ENCODE assay signal across 13 mouse cellular contexts in genomic region chr9:110954681-110955445, GRCm38 (mm10). TPM values are rescaled to one million over a fixed set of nuclear protein-coding genes. Genes with fewer than 3 reads are reported as not detected.
A peak's percentile ranks its signal among the peaks of the same experiment; 100 is the strongest.
DNase-seq lines count a peak whose midpoint lies in the region; ATAC-seq and TF ChIP-seq lines count a peak whose summit lies in the region.
"Had no signal": no experiment of that assay in that cellular context is flagged by ENCODE, and none has a peak within 500 bp of the region (broad histone marks: within the 10 kb centered on the region; RNA-seq: fewer than 3 reads in every experiment).

No protein-coding gene starts in this region.

- no peak for ATAC-seq in kidney, embryonic 16.5 days (ENCODE audit: low FRiP score, low TSS enrichment)
- no peak for ATAC-seq in hindbrain, embryonic 16.5 days
- ATAC-seq in midbrain, embryonic 15.5 days (replicated peaks), result no peak
- ATAC-seq in erythroblast, adult 5-6 weeks (replicated peaks; ENCODE audit: low FRiP score, poor library complexity, severe bottlenecking), result no peak

- H3K4me2 ChIP-seq in kidney, embryonic 16.5 days (replicated peaks; ENCODE audit: low read depth, low read length), result no peak overlapping the region
- H3K4me2 ChIP-seq in hindbrain, embryonic 16.5 days (ENCODE audit: low read length), result peak overlapping the region; percentile 65
- H3K4me2 ChIP-seq in midbrain, embryonic 15.5 days, result peak overlapping the region; percentile 79

- no peak for TF ChIP-seq POLR2A in heart, adult 2 months (IDR thresholded peaks at IDR 0.05; ENCODE audit: insufficient read depth, low read depth, low read length)
- TF ChIP-seq POLR2A in kidney, adult 2 months (IDR thresholded peaks at IDR 0.05; ENCODE audit: low read depth, low read length), result no peak

- H3K4me1 ChIP-seq in heart, adult 2 months (ENCODE audit: control insufficient read depth, insufficient read depth, low read length), result no peaks in the 10 kb centered on the region
- peaks cover 4% of the 10 kb centered on the region; the same call in 1 of the 2 replicates for H3K4me1 ChIP-seq in kidney, adult 2 months (ENCODE audit: control insufficient read depth, insufficient read depth, low read length)
- no peaks in the 10 kb centered on the region for H3K4me1 ChIP-seq in kidney, embryonic 16.5 days (ENCODE audit: insufficient read depth, low read length)
- no peaks in the 10 kb centered on the region for H3K4me1 ChIP-seq in hindbrain, embryonic 16.5 days (ENCODE audit: control insufficient read depth, insufficient read depth, low read depth, low read length)
- peaks cover 12% of the 10 kb centered on the region; the same call in 1 of the 2 replicates for H3K4me1 ChIP-seq in midbrain, embryonic 15.5 days

- peak overlapping the region; percentile 92 for H3K9ac ChIP-seq in heart, adult 2 months (ENCODE audit: low read depth, low read length)
- no peak overlapping the region for H3K9ac ChIP-seq in kidney, embryonic 16.5 days (replicated peaks; ENCODE audit: low read length)
- no peak overlapping the region for H3K9ac ChIP-seq in hindbrain, embryonic 16.5 days (ENCODE audit: low read depth, low read length)
- H3K9ac ChIP-seq in midbrain, embryonic 15.5 days, result no peak overlapping the region

- intact Hi-C loops in heart, adult 2 months (cut with DNase I), result loop anchor here (1.0 kb wide), 1 partner anchor 32 kb away; no protein-coding TSS in a partner anchor
- intact Hi-C loops in heart, postnatal 36 days (cut with DNase I), result loop anchor here (2.0 to 5.0 kb wide), 2 partner anchors 32 to 173 kb away; no protein-coding TSS in a partner anchor

- H3K27me3 ChIP-seq in heart, adult 2 months (ENCODE audit: control insufficient read depth, insufficient read depth, low read length), result no peaks in the 10 kb centered on the region
- H3K27me3 ChIP-seq in kidney, adult 2 months (replicated peaks; ENCODE audit: control insufficient read depth, insufficient read depth, low read length), result no peaks in the 10 kb centered on the region
- peaks cover 41% of the 10 kb centered on the region for H3K27me3 ChIP-seq in kidney, embryonic 16.5 days (ENCODE audit: insufficient read depth, low read length)
- no peaks in the 10 kb centered on the region; the same call in 1 of the 2 replicates for H3K27me3 ChIP-seq in hindbrain, embryonic 16.5 days (replicated peaks; ENCODE audit: control insufficient read depth, insufficient read depth, low read length)
- H3K27me3 ChIP-seq in midbrain, embryonic 15.5 days (replicated peaks), result peaks cover 7% of the 10 kb centered on the region

- peak overlapping the region; percentile 61 for H3K4me3 ChIP-seq in heart, adult 2 months
- no peak overlapping the region for H3K4me3 ChIP-seq in kidney, adult 2 months (ENCODE audit: insufficient read depth, low read depth, low read length)
- H3K4me3 ChIP-seq in kidney, embryonic 16.5 days (ENCODE audit: low read length), result no peak overlapping the region
- H3K4me3 ChIP-seq in hindbrain, embryonic 16.5 days (ENCODE audit: low read length), result no peak overlapping the region
- no peak overlapping the region for H3K4me3 ChIP-seq in midbrain, embryonic 15.5 days

- DNase-seq in heart, adult 2 months, result peak in 1 of 2 experiments; percentile 17
- no peak for DNase-seq in heart, postnatal 36 days
- DNase-seq in kidney, adult 2 months, result peak; percentile 56
- DNase-seq in adrenal gland, postnatal 14 days, result no peak

- TF ChIP-seq CTCF in heart, adult 2 months (IDR thresholded peaks at IDR 0.05), result no peak
- TF ChIP-seq CTCF in kidney, adult 2 months (conservative IDR thresholded peaks at IDR 0.05; ENCODE audit: insufficient read depth, insufficient read length, low read depth, low read length), result no peak

- no peaks in the 10 kb centered on the region for H3K79me2 ChIP-seq in heart, adult 2 months (replicated peaks; ENCODE audit: control insufficient read depth, insufficient read depth, low read length)

- TF ChIP-seq EP300 in heart, adult 2 months (IDR thresholded peaks at IDR 0.05; ENCODE audit: insufficient read depth, low read depth, low read length), result no peak

- no peaks in the 10 kb centered on the region for H3K9me3 ChIP-seq in kidney, embryonic 16.5 days (ENCODE audit: low read length)
- no peaks in the 10 kb centered on the region for H3K9me3 ChIP-seq in hindbrain, embryonic 16.5 days (ENCODE audit: control insufficient read depth, low read length)
- H3K9me3 ChIP-seq in midbrain, embryonic 15.5 days, result no peaks in the 10 kb centered on the region

- peaks cover 2% of the 10 kb centered on the region; the same call in 1 of the 2 replicates for H3K36me3 ChIP-seq in heart, adult 2 months (ENCODE audit: control insufficient read depth, insufficient read depth, low read length)
- H3K36me3 ChIP-seq in kidney, adult 2 months (ENCODE audit: control insufficient read depth, insufficient read depth, low read length), result no peaks in the 10 kb centered on the region
- H3K36me3 ChIP-seq in kidney, embryonic 16.5 days (ENCODE audit: insufficient read depth, low read length), result no peaks in the 10 kb centered on the region
- H3K36me3 ChIP-seq in hindbrain, embryonic 16.5 days (ENCODE audit: control insufficient read depth, insufficient read depth, low read length), result no peaks in the 10 kb centered on the region
- H3K36me3 ChIP-seq in midbrain, embryonic 15.5 days (replicated peaks), result no peaks in the 10 kb centered on the region

- WGBS in heart, adult 2 months, result 32% methylated on average over 2 of the region's 2 CpGs
- 49% methylated on average over 2 of the region's 2 CpGs for WGBS in kidney, adult 2 months
- WGBS in kidney, embryonic 16.5 days, result 53% methylated on average over 2 of the region's 2 CpGs
- WGBS in hindbrain, embryonic 16.5 days, result 54% methylated on average over 2 of the region's 2 CpGs
- 42% methylated on average over 2 of the region's 2 CpGs for WGBS in midbrain, embryonic 15.5 days

- H3K27ac ChIP-seq in heart, adult 2 months, result peak overlapping the region; percentile 93
- no peak overlapping the region for H3K27ac ChIP-seq in kidney, adult 2 months (ENCODE audit: insufficient read depth, low read depth, low read length)
- H3K27ac ChIP-seq in kidney, embryonic 16.5 days (ENCODE audit: low read length), result no peak overlapping the region
- no peak overlapping the region for H3K27ac ChIP-seq in hindbrain, embryonic 16.5 days (ENCODE audit: low read depth, low read length)
- no peak overlapping the region for H3K27ac ChIP-seq in midbrain, embryonic 15.5 days

RNA-seq across cellular contexts. Expression of gene Lrrc2, which starts 3.5 kb away (rescaled TPM):
- 100 to 1,000 TPM; 223 to 289 TPM for total RNA-seq in heart, adult 2 months (2021)
- 57.3 and 69.4 TPM in 2 replicates for polyA plus RNA-seq in heart, adult 2 months (2012; rRNA removed)
- 100 to 1,000 TPM; 213 to 241 TPM for total RNA-seq in heart, postnatal 36 days (2021)
- 0.05 and 0.56 TPM in 2 replicates for polyA plus RNA-seq in kidney, adult 2 months (2012; rRNA removed)
- 0.18 and 0.21 TPM in 2 replicates for polyA plus RNA-seq in kidney, embryonic 16.5 days (2015; fragmentation: Nextera tagmentation; extraction: Ambion mirVana)
- 1.1 and 1.2 TPM in 2 replicates for polyA plus RNA-seq in hindbrain, embryonic 16.5 days (2015; fragmentation: Nextera tagmentation; extraction: Ambion mirVana)
- 0.42 and 1.0 TPM in 2 replicates for polyA plus RNA-seq in midbrain, embryonic 15.5 days (2015; fragmentation: Nextera tagmentation; extraction: Ambion mirVana)
- 3.3 and 4.1 TPM in 2 replicates for total RNA-seq in adrenal gland, postnatal 14 days (2021)
- total RNA-seq in erythroblast, adult 5-6 weeks (2015; ENCODE audit: low replicate concordance), result not detected in 2 replicates
- 0.42 TPM in 1 of 2 replicates, not detected in the other for total RNA-seq in erythroblast, adult 5-6 weeks (2017; ENCODE audit: low replicate concordance)

RNA-seq across cellular contexts. Expression of gene Tdgf1, which starts 8.9 kb away (rescaled TPM):
- not detected for total RNA-seq in heart, adult 2 months (2021)
- polyA plus RNA-seq in heart, adult 2 months (2012; rRNA removed), result not detected in 2 replicates
- total RNA-seq in heart, postnatal 36 days (2021), result not detected
- not detected in 2 replicates for polyA plus RNA-seq in kidney, adult 2 months (2012; rRNA removed)
- polyA plus RNA-seq in kidney, embryonic 16.5 days (2015; fragmentation: Nextera tagmentation; extraction: Ambion mirVana), result not detected in 2 replicates
- polyA plus RNA-seq in hindbrain, embryonic 16.5 days (2015; fragmentation: Nextera tagmentation; extraction: Ambion mirVana), result 0.20 and 0.28 TPM in 2 replicates
- not detected in 2 replicates for polyA plus RNA-seq in midbrain, embryonic 15.5 days (2015; fragmentation: Nextera tagmentation; extraction: Ambion mirVana)
- not detected in 2 replicates for total RNA-seq in adrenal gland, postnatal 14 days (2021)
- not detected in 2 replicates for total RNA-seq in erythroblast, adult 5-6 weeks (2015; ENCODE audit: low replicate concordance)
- not detected in 2 replicates for total RNA-seq in erythroblast, adult 5-6 weeks (2017; ENCODE audit: low replicate concordance)
- total RNA-seq: heart, postnatal 10 days; megakaryocyte progenitor cell, adult 5-6 weeks had no signal

RNA-seq across cellular contexts. Expression of gene Rtp3, which starts 35.5 kb away (rescaled TPM):
- 1 to 10 TPM; 3.5 to 3.8 TPM for total RNA-seq in heart, adult 2 months (2021)
- polyA plus RNA-seq in heart, adult 2 months (2012; rRNA removed), result 7.9 and 12.4 TPM in 2 replicates
- 1 to 10 TPM; 2.3 to 4.3 TPM for total RNA-seq in heart, postnatal 36 days (2021)
- 9.8 and 11.4 TPM in 2 replicates for polyA plus RNA-seq in kidney, adult 2 months (2012; rRNA removed)
- 0.44 and 1.2 TPM in 2 replicates for polyA plus RNA-seq in kidney, embryonic 16.5 days (2015; fragmentation: Nextera tagmentation; extraction: Ambion mirVana)
- polyA plus RNA-seq in hindbrain, embryonic 16.5 days (2015; fragmentation: Nextera tagmentation; extraction: Ambion mirVana), result not detected in 2 replicates
- not detected in 2 replicates for polyA plus RNA-seq in midbrain, embryonic 15.5 days (2015; fragmentation: Nextera tagmentation; extraction: Ambion mirVana)
- 3.5 and 10.0 TPM in 2 replicates for total RNA-seq in adrenal gland, postnatal 14 days (2021)
- not detected in 2 replicates for total RNA-seq in erythroblast, adult 5-6 weeks (2015; ENCODE audit: low replicate concordance)
- not detected in 2 replicates for total RNA-seq in erythroblast, adult 5-6 weeks (2017; ENCODE audit: low replicate concordance)
- total RNA-seq: megakaryocyte progenitor cell, adult 5-6 weeks had no signal

RNA-seq across cellular contexts. Expression of gene Fam240a, which starts 38.2 kb away (rescaled TPM):
- total RNA-seq in heart, adult 2 months (2021), result not detected
- not detected in 2 replicates for polyA plus RNA-seq in heart, adult 2 months (2012; rRNA removed)
- not detected for total RNA-seq in heart, postnatal 36 days (2021)
- polyA plus RNA-seq in kidney, adult 2 months (2012; rRNA removed), result not detected in 2 replicates
- not detected in 2 replicates for polyA plus RNA-seq in kidney, embryonic 16.5 days (2015; fragmentation: Nextera tagmentation; extraction: Ambion mirVana)
- polyA plus RNA-seq in hindbrain, embryonic 16.5 days (2015; fragmentation: Nextera tagmentation; extraction: Ambion mirVana), result not detected in 2 replicates
- polyA plus RNA-seq in midbrain, embryonic 15.5 days (2015; fragmentation: Nextera tagmentation; extraction: Ambion mirVana), result not detected in 2 replicates
- total RNA-seq in adrenal gland, postnatal 14 days (2021), result not detected in 2 replicates
- not detected in 2 replicates for total RNA-seq in erythroblast, adult 5-6 weeks (2015; ENCODE audit: low replicate concordance)
- total RNA-seq in erythroblast, adult 5-6 weeks (2017; ENCODE audit: low replicate concordance), result not detected in 2 replicates
- total RNA-seq: heart, postnatal 10 days; layer of hippocampus, adult 8-10 months; megakaryocyte progenitor cell, adult 5-6 weeks had no signal
- polyA plus RNA-seq: limb, embryonic 14.5 days; lung, adult 2 months had no signal

Comparison
In these comparisons a context has a peak if more than half of its experiments do, and no peak if none do; other contexts are left out.
1. RNA of gene Lrrc2, which starts 3.5 kb away (polyA plus RNA-seq): 57.3 to 69.4 TPM in heart, adult 2 months; 1.1 to 1.2 TPM in hindbrain, embryonic 16.5 days, 0.42 to 1.0 TPM in midbrain, embryonic 15.5 days, 0.05 to 0.56 TPM in kidney, adult 2 months and 0.18 to 0.21 TPM in kidney, embryonic 16.5 days; every median in the first group is over 10 times any median in the second.